Mouse (Mus musculus) kidney, embryonic 16.5 days (tissue): Measurements from ENCODE around the gene Cby1. TPM values are rescaled to one million over a fixed set of nuclear protein-coding genes. Genes with fewer than 3 reads are reported as not detected.

Experiments
- ATAC-seq: fragments of 200-750 bp; cut with Nextera tagmentation; 2 replicates; pipeline ENCODE4 v1.8.0; 2017; ENCODE audit warnings: moderate TSS enrichment; ENCODE audit not compliant: low FRiP score, low TSS enrichment
- H3K27ac ChIP-seq: fragments of 300-500 bp; sonication (generic); 2 replicates; pipeline ENCODE4 v1.5.1; 2014; ENCODE audit warnings: low read length
- H3K27me3 ChIP-seq: fragments of 300-500 bp; sonication (generic); 2 replicates; pipeline ENCODE4 v1.6.1; 2014; ENCODE audit warnings: low read length, control low read depth, mixed read lengths; ENCODE audit not compliant: insufficient read depth
- H3K36me3 ChIP-seq: fragments of 300-500 bp; sonication (generic); 2 replicates; pipeline ENCODE4 v1.6.1; 2014; ENCODE audit warnings: low read length, control low read depth, mixed read lengths; ENCODE audit not compliant: insufficient read depth
- H3K4me1 ChIP-seq: fragments of 300-500 bp; sonication (generic); 2 replicates; pipeline ENCODE4 v1.6.1; 2014; ENCODE audit warnings: low read length, control low read depth, mixed read lengths; ENCODE audit not compliant: insufficient read depth
- H3K4me2 ChIP-seq: fragments of 300-500 bp; sonication (generic); replicated peaks from 2 replicates; pipeline ENCODE4 v1.6.1; 2014; ENCODE audit warnings: low read depth, low read length
- H3K4me3 ChIP-seq: fragments of 300-500 bp; sonication (generic); 2 replicates; pipeline ENCODE4 v1.5.1; 2014; ENCODE audit warnings: mild to moderate bottlenecking, low read length
- H3K9ac ChIP-seq: fragments of 300-500 bp; sonication (generic); replicated peaks from 2 replicates; pipeline ENCODE4 v1.6.1; 2014; ENCODE audit warnings: low read length
- H3K9me3 ChIP-seq: fragments of 300-500 bp; sonication (generic); 2 replicates; pipeline ENCODE4 v1.6.1; 2016; ENCODE audit warnings: low read length, control low read depth
- WGBS: fragments of 180-500 bp; shearing (Covaris S2); extraction: QIAGEN DNeasy Blood & Tissue Kit; methylation state at CpG from one replicate; pipeline ENCODE4 v1.1.7; 2014; 5-methylcytosine and 5-hydroxymethylcytosine counted together
- polyA plus RNA-seq: library from polyadenylated mRNA; unstranded; fragments of >200 nt; fragmentation: Nextera tagmentation; extraction: Ambion mirVana; gene quantifications from 2 replicates; pipeline ENCODE4 v1.2.1, GENCODE M21; 2015

The Cby1 gene
- polyA plus RNA-seq, 1 experiment from 2014 or later = 59.8 TPM

DNA sequence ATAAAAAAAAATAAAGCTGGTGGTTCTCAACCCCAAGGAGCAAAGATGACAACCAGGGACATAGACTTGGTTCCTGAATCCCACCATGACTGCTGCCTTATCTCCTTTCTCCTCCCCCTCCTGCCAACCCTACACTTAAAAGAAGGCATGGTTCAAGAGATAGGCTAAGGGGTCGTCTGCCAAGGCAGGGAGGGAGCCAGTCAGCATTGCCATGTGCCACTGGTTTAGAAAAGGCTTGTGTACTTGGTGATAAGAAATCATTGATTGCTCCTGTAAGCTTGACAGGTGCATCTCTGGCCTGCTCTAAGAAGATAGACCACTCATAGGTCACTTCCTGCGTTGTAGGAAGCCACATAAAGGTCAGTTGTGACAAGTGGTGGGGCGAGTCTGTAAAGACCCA lies 36.5 kb downstream of the Cby1 start:
- H3K4me3 ChIP-seq = no peak overlapping the region
- no peaks in the 10 kb centered on the region for H3K9me3 ChIP-seq
- H3K9ac ChIP-seq = no peak overlapping the region
- H3K4me2 ChIP-seq = no peak overlapping the region
- ATAC-seq = no peak
- H3K27ac ChIP-seq = no peak overlapping the region
- no peaks in the 10 kb centered on the region for H3K27me3 ChIP-seq
- 47% methylated on average over 3 of the region's 3 CpGs for WGBS
- 0 out of 2 replicates have a peak, but pooled peaks cover 3% of the 10 kb centered on the region for H3K36me3 ChIP-seq
- peaks cover 47% of the 10 kb centered on the region for H3K4me1 ChIP-seq

DNA sequence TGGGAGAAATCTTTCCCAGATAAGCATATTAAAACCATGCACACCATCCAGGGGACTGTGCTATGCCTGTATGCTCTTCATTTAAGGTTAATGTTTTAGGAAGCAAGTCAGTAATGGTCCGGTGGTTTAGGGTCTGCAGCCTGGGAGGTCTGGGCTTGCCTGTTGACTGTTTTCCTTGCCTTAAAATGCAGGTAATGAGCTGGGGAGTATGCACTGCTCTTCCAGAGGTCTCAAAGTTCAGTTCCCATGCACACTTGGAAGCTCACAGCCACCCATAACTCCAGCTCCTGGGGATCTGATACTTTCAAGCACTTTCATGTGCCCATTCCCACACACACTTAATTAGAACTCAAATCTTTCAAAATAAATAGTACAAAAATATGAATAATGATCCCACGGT lies 37.5 kb downstream of the Cby1 start:
- Histone ChIP-seq H3K27me3 (no peaks in the 10 kb centered on the region), H3K36me3 (0 out of 2 replicates have a peak, but pooled peaks cover 3% of the 10 kb centered on the region), H3K4me2 (no peak overlapping the region), H3K4me1 (peaks cover 45% of the 10 kb centered on the region), H3K9ac (no peak overlapping the region), H3K27ac (peak overlapping the region; percentile 57; the same call in 1 of the 2 replicates), H3K9me3 (no peaks in the 10 kb centered on the region), H3K4me3 (no peak overlapping the region)
- WGBS = 57% methylated on average over 2 of the region's 2 CpGs
- peak; percentile 66 for ATAC-seq

DNA sequence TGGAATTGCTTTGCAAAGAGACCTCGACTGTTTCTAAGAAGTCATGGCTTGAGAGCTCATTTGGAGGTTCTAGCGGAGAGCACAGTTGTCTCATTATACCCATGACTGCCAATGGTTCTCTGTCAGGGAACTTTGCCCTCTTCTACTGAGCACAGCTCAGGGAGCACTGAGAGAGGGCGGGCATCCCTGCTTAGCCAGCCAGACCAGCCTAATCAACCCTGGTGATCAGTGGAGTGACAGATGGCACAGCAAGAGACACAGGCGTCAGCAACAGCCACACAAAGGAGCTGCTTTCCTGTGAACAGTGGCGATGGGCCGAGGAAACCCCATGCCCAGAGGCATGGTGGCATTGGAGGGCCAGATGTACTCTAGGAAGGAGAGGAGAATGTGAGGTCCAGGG lies 38.0 kb downstream of the Cby1 start:
- H3K27ac ChIP-seq = peak overlapping the region; percentile 57; the same call in 1 of the 2 replicates
- peaks cover 40% of the 10 kb centered on the region for H3K4me1 ChIP-seq
- no peaks in the 10 kb centered on the region for H3K9me3 ChIP-seq
- peak; percentile 65 for ATAC-seq
- WGBS = 61% methylated on average over 6 of the region's 6 CpGs
- H3K36me3 ChIP-seq = 0 out of 2 replicates have a peak, but pooled peaks cover 3% of the 10 kb centered on the region
- no peak overlapping the region for H3K4me3 ChIP-seq
- H3K4me2 ChIP-seq = no peak overlapping the region
- no peak overlapping the region for H3K9ac ChIP-seq
- no peaks in the 10 kb centered on the region for H3K27me3 ChIP-seq

DNA sequence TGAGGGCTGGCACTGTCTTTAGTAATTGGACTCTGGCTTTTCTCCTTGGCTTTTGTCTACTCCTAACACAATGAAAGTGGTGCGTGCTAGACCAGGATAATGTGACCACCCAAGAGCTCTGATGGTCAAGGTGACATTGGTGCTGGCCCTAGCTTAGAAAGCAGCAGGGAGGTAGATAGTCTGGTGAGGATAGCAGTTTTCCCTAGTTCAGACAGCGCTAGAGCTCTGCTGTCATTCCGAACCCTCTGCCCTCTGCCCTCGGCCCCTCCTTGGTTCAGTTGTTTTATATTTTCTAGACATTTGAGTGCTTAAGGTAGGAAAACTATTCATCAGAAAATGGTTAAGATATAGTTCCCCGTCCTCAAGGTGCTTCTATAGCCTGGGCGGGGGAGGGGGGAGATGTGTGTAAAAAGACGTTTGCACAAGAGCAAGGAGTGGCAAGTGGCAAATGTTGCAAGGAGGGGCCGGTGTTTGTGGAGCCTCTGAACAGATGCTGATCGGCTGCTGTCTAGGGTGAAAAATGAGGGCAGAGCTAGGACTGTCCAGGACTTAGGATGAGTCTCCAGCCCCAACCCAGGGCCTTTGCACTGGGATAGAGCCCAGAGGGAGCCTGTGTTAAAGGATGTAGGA lies 38.7 kb downstream of the Cby1 start:
- no peak overlapping the region for H3K4me3 ChIP-seq
- peaks cover 33% of the 10 kb centered on the region for H3K4me1 ChIP-seq
- no peak overlapping the region for H3K9ac ChIP-seq
- H3K27ac ChIP-seq = no peak overlapping the region
- peak; percentile 35; the same call in 1 of the 2 replicates for ATAC-seq
- no peaks in the 10 kb centered on the region for H3K9me3 ChIP-seq
- no peaks in the 10 kb centered on the region for H3K27me3 ChIP-seq
- H3K4me2 ChIP-seq = no peak overlapping the region
- 44% methylated on average over 9 of the region's 9 CpGs for WGBS
- 0 out of 2 replicates have a peak, but pooled peaks cover 3% of the 10 kb centered on the region for H3K36me3 ChIP-seq

DNA sequence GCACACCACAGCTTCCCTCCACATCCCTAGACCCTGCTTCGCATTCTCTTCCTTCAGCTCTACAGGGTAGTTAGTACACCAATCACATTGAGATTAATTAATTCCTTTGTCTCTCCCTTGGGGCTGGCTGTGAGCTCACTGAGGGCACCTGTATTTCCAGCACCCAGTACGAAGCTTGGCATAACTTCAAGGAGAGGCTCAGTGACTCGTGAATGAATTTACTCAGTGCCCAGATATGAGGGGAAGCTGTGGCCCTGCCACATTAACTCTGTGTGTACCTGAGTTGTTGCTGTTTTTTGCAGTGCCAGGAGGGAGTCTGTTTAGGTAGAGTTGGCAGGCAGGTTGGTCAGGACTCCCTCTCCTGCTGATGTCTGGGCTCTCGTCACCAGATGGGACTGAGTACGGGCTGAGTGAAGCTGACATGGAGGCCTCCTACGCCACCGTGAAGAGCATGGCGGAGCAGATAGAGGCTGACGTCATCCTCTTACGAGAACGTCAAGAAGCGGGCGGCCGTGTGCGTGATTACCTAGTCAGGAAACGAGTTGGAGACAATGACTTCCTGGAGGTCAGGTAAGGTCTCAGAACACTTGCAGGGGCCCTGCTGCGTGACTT lies 47.7 kb downstream of the Cby1 start:
- no peaks in the 10 kb centered on the region for H3K4me1 ChIP-seq
- no peak overlapping the region for H3K4me3 ChIP-seq
- ATAC-seq = no peak
- H3K9ac ChIP-seq = no peak overlapping the region
- WGBS = 79% methylated on average over 17 of the region's 17 CpGs
- no peak overlapping the region for H3K27ac ChIP-seq
- no peaks in the 10 kb centered on the region for H3K27me3 ChIP-seq
- H3K4me2 ChIP-seq = no peak overlapping the region
- H3K9me3 ChIP-seq = no peaks in the 10 kb centered on the region
- peaks cover 25% of the 10 kb centered on the region for H3K36me3 ChIP-seq

DNA sequence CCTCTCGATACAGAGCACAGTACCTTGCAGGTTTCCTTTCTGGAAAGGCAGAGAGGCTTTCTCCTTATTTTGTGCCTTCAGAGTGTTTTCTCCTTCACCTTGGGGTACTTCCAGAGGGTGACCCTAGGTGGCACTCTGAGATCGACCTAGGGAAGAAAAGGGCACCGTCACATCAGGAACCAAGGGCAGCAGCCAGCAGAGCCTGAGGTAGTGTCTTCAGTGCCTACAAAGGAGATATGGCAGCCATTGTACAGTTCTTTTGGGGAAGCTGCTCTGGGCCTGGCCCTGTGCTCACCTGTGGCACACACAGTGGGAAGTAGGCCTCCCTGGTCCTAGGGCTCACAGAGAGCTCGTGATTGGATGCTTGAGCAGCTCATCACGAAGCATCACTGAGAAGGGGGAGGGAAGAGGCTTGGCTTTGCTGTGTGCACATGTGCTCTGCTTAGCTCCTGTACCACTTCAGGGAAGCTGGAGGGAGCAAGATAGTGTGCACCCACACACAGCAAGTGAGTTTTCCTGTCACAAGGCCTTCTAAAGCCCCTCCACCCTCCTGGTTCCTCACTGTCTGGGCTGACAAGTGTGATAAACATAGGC lies 49.3 kb downstream of the Cby1 start:
- Histone ChIP-seq H3K4me2 (no peak overlapping the region), H3K9me3 (no peaks in the 10 kb centered on the region), H3K27ac (no peak overlapping the region), H3K4me3 (no peak overlapping the region), H3K27me3 (no peaks in the 10 kb centered on the region), H3K4me1 (no peaks in the 10 kb centered on the region), H3K9ac (no peak overlapping the region), H3K36me3 (peaks cover 39% of the 10 kb centered on the region)
- WGBS = 86% methylated on average over 5 of the region's 5 CpGs
- ATAC-seq = no peak

DNA sequence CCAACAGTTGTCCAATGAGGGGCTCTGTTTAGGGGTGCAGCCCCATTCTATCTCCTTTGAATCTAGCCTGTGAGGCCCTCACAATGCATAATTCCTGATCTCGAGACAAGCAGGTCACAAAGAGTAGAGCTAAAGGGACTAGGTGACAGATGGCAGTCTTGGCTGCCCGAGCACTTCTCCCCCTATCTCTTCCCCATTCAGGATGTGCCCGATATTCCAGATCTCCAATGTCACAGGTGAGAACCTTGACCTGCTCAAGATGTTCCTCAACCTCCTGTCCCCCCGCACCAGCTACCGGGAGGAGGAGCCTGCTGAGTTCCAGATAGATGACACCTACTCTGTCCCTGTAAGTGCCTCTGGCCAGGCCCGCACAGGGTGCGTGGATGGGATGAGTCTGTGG lies 56.6 kb downstream of the Cby1 start:
- Histone ChIP-seq H3K4me1 (no peaks in the 10 kb centered on the region), H3K4me3 (no peak overlapping the region), H3K9ac (no peak overlapping the region), H3K36me3 (peaks cover 68% of the 10 kb centered on the region), H3K27ac (no peak overlapping the region), H3K4me2 (no peak overlapping the region), H3K9me3 (no peaks in the 10 kb centered on the region), H3K27me3 (no peaks in the 10 kb centered on the region)
- WGBS = 90% methylated on average over 7 of the region's 7 CpGs
- ATAC-seq = no peak

DNA sequence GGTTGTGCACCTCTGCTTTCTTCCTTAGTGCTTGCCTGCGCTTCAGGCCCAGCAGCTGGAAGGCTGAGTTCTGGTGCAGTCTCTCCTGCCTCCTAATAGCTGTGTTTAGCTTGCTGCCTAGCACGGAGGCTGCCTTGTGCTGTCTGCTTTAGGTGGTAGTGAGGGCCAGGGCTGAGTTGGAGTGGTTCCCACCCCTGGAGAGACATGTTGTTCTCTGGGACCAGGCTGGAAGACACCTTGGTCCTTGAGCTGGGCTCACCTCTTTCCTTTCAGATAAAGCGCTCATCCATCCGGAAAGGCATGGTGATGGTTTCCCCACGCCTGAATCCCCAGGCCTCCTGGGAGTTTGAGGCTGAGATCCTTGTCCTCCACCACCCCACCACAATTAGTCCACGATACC lies 57.7 kb downstream of the Cby1 start:
- Histone ChIP-seq H3K4me3 (no peak overlapping the region), H3K27me3 (no peaks in the 10 kb centered on the region), H3K9me3 (no peaks in the 10 kb centered on the region), H3K4me2 (no peak overlapping the region), H3K27ac (no peak overlapping the region), H3K9ac (no peak overlapping the region), H3K4me1 (no peaks in the 10 kb centered on the region), H3K36me3 (peaks cover 62% of the 10 kb centered on the region)
- WGBS = 93% methylated on average over 6 of the region's 6 CpGs
- ATAC-seq = no peak
